Mouse (Mus musculus): ENCODE measurements at regions not wholly inside any gene's neighbourhood (a gene's known extent, or its start where the extent isn't known, plus 50 kb on each side); places are given as distances from the start of the nearest gene placed in this dataset.
A peak's percentile ranks its signal among the peaks of the same experiment; 100 is the strongest.

DNA sequence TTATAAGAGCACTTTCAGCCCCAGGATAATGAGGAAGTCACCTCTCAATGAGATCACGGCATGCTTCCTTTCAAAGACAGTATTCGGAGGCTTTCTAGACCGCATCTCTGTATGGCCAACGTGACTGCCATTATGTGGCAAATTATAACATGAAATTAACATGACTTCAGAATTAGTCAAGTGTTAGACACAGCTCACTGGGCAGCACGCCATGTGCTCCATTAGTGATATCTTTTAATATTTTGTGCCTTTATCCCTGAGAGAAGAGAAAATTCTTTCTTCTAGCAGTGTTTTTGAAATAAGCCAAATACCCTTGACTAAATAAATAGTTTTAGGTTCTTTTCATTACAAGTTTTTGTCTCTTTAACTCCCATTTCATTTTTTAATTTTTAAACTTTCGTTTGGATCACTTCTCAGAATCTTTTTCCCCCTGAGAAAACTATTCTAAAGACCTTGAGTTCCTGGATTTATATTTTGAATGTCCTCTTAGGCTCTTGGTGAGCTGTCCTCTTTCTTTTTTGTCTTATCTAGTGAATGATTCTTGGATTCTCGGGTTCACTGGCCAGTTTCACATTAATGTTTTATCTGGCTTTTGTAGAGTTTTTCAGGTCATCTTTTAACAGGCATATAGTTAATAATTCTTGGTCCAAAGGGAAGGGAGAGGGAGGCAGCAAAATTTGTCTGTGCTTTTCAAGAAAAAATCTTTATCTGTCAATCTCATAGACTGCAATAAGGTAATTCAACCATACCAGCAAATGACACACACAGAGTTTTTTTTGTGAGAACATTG lies 390.9 kb downstream of the Adamts20 start:
- intact Hi-C loops (cut with DNase I; ENCODE audit: low total_unique reads) = no loop called here
- no peak for DNase-seq

DNA sequence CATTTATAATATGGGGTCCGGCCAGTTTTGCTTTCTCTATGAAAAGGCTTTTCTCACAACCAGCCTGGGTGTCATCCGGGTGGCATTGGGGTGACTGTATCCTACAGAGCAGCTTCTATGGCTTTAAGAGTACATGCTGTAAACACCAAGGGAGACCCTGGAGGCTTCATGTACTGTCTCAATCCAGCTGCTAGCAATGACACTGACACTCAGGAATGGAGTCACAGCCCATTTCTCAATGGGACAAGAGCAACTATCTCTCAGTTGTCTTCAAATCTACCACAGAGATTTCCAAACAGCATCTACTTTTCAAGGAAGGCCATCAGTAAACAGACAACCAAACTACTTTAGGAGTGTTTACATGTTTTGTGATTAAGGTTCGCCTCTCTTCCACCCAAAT lies 397.5 kb downstream of the Adamts20 start:
- DNase-seq = no peak
- intact Hi-C loops (cut with DNase I; ENCODE audit: low total_unique reads) = no loop called here

DNA sequence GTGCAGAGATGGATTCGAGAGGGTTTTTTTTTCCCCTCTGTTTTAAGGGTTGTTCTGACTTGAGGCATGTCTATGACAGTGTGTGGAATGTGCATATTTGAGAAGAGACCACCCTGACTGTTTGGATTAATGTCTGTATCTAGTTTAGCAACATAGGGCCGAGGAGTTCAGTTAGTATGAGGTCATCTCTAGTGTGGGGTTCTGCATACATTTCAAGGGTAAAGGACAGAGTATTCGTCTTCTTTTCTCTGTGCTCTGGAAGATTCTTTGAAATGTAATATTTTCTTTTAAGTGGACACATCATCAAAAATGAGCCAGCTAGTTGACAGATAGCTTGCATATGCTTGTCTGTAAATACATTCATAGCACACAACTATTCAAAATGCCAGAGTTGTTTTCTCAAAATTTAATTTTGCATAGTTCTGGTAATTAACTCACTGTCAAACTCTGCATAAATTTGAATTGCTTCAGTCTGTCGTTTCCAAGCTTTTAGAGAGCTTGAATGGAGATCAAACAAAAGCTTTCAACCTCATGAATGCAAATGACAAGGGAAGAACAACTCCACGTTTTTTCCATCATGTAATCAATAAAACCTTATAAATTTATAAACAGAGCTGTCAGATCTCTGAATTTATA lies 415.5 kb downstream of the Adamts20 start:
- DNase-seq = no peak
- intact Hi-C loops (cut with DNase I; ENCODE audit: low total_unique reads) = no loop called here

DNA sequence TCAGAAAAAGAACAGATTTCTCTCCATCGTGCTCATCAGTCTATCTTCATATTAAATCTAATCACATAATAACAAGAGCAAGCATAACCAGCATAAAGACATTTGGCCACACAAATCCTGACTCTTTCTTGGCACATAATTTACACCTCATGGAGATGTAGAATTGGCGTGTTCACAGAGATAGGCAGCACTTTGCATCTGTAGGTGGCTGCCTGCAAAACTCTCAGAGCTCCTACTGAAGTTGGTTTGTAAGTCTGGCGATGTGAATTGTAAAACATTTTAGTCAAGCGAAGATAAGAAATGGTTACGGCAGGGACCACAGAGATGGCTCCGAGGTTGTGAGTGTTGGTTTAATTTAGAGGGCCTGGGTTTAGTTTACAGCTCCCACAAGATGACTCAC lies 419.0 kb downstream of the Adamts20 start:
- intact Hi-C loops (cut with DNase I; ENCODE audit: low total_unique reads) = no loop called here
- DNase-seq = no peak

DNA sequence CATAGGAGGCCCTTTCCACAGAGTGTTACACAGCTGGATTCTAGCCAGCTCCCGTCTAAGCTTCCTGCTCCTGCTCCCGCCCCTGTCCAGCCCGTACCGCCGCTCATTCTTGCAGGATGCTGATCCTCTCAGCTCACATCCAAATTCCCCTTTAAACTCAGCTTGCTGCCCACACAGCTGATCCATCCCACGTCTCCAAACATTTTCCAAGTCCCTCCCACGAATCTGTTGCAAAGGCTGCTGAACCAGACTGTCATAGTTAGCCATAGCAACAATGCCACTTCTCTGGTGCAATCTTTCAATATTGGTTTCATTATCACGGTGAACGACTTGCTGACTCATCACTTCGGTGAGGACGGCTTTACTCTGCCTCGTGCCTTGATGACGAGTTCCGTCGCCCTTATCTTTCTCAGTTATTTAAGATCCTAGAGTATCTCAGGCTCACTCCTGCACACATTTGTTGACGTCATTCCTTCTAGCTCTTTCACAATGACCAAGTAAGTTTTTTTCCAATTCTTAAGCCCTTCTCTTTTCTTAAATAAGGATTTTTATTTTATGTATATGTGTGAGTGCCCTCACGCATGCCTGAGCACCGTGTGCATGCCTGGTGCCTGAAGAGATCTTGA lies 420.0 kb downstream of the Adamts20 start:
- DNase-seq = peak; percentile 16
- intact Hi-C loops (cut with DNase I; ENCODE audit: low total_unique reads) = no loop called here

DNA sequence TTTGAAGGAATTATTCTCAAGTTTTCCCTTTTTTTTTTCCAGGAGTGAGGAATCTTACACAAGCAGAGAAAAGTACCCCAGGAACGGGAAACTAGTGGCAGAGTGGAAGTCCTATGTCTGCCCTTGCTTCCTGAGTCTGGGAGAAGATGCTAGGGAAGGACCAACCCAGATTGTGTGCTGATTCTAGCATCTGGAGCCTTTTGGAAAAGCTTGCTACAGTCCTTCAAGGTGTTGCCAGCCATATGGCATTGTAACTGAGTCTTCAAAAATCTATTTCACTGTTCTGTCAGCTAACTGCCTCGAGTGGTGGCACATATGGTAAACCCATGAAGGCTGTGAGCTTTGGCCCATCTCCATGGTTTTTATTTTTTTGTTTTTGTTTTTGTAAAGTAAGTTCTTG lies 432.3 kb downstream of the Adamts20 start:
- no peak for DNase-seq
- intact Hi-C loops (cut with DNase I; ENCODE audit: low total_unique reads) = no loop called here

DNA sequence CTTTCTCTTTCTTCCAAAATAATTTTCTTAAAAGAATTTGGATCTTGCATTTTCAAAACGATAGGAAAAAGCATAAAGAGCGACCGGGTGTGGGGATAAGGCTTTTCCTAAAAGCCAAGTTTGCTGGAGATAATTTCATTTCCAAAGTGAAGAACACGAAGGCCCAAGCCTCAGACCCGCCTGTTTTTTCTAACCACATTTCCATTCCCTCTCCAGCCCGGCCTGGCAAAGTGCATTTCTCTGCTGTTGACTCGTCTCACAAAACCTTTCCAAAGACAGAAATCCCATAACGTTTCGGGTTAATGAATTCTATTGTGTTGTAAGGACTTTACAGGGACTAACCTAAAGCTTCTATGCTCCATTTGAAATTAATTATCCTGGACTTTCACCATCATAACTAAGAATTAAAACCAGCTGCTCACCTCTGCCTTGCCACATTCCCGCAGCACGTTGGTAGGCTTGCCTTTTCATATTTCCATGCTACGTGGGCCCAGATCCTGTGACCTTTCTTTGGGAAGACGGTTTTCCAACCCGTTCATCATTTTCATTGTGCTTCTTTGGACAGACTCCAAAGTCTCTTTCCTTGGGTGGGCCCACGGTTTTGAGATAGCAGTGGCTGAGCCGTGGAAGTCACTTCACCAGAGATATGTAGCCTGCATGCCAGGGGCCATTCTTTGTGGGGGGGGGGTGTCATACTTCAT lies 430.5 kb upstream of the Prickle1 start:
- intact Hi-C loops (cut with DNase I; ENCODE audit: low total_unique reads) = no loop called here
- peak; percentile 33 for DNase-seq

DNA sequence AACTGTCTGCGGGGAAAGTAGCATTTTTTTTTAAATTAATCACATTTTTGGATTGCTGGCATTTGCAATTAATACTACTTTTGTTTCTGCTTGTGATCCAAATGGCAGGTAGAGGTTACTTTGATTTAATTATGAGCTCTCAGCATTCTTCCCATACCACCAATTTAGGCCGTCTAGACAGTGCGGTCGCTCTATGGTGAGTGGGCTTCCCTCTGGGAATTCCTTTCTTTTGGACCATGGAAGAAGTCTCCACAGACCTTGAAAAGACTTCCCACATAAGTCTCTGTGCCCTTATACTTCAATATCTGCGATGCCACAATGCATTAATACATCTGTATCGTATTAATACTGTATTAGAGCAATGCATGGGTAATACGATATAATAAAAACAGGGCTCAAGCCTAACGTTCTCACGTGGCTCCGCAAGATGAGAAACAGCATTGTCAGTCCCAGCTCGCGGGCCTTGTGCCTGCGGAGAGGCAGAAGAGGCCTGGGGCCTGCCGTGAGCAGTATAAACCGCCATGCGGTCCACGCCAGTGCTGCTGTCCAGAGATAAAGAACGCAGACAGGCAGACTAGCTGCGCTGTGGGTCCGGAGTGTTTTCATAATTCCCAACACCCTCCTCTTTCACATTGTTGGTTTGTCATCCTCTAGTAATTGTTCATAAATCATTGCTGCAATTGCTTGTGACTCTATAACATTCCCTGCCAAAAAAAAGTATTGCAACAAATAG lies 429.7 kb upstream of the Prickle1 start:
- intact Hi-C loops (cut with DNase I; ENCODE audit: low total_unique reads) = no loop called here
- peak; percentile 27 for DNase-seq

DNA sequence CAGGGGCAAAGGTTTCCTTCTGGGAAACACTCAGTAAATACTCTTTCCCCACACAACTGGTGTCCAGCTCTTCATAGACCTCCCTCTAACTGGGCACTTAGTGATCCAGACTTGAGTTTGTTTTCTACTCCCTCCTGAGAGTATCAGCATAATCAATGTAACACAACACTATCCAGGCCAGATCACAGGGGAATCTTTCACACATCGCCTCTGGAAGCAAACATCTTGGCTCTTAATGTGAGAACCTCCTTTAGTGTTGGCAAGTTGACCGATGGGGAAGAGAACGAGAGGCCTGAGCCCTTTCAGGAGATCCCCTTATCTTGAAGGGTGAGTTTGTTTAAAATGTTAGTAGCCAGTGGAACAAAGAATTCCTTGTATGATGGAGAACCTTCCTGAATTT lies 429.1 kb upstream of the Prickle1 start:
- intact Hi-C loops (cut with DNase I; ENCODE audit: low total_unique reads) = no loop called here
- DNase-seq = no peak

DNA sequence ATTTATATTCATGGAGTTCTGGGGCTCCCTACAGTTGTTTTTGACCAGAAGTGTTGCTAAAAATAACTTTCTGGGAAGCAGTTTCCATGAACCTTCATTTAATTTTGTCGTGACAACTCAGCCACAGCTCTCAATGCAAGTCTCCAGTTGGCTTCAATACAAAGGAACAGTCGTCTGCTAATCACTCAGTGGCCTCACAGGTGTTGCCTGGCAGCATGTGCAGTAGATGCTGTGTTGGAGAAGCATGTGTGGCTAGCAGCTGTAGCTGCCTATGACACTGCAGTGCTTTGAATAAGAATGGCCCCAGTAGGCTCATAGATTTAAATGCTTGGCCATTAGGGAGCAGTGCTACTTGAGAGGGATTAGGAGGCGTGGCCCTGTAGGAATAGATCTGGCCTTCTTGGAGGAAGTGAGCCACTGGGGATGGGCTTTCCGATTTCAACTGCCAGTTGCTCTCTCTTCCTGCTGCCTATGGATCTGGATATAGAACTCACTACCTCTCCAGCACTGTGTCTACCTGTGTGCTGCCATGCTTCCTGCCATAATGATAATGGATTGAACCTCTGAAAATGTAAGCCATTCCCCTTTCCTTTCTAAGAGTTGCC lies 428.5 kb upstream of the Prickle1 start:
- DNase-seq = no peak
- intact Hi-C loops (cut with DNase I; ENCODE audit: low total_unique reads) = no loop called here

DNA sequence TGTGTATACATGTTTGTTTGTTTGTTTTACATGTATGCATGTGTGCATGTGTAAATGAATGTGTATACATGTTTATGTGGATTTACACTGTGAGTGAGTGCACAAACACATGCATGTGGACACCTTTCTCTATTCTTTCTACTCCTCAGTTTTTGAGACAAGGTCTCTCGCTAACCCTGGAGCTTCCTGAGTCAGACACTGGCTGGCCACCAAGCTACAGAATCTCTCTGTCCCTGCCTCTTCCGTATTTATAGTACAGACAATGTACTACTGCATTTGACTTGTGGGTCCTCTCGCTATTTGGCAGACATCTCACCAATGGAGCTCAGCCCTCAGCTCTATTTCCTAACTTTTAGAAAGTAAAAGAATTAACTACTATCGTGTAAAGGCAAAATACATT lies 427.8 kb upstream of the Prickle1 start:
- DNase-seq = no peak
- intact Hi-C loops (cut with DNase I; ENCODE audit: low total_unique reads) = no loop called here

DNA sequence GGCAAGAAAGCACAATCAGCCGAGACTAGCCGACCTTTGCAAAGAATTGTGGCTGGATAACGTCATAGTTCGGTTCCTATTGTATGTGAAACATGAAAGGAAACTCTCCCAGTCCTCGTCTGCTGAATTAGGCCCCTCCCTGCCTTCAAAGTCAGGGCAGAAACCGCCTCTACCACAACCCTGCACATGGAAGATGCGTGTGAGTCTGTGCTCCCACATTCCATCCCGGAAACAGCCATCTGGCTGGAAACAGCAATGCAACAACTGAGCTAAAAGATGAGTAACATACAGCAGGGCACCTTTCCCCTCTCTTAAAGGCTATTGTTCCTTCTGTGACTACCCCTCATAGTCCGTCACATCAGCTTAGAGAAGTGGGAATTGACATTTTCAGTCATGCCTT lies 422.1 kb upstream of the Prickle1 start:
- intact Hi-C loops (cut with DNase I; ENCODE audit: low total_unique reads) = no loop called here
- no peak for DNase-seq

DNA sequence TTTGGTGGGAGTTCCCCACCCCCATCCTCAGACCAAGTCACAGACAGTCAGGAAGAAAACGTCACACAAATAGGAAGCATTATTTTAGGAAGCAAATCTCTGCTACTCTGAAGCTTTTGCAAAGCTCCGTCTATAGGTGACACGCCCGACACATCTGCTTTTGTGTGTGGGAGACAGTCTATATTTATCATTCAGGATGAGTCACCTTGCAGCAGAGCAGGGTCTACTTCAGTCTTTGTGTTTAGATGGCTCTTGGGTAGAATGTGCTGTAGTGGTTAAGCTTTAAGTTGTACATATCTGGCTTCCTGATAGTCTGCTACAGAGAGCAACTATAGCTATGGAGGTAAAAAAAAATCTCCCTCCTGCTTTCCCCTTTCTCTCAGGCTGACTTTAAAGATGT lies 415.8 kb upstream of the Prickle1 start:
- intact Hi-C loops (cut with DNase I; ENCODE audit: low total_unique reads) = no loop called here
- DNase-seq = no peak

DNA sequence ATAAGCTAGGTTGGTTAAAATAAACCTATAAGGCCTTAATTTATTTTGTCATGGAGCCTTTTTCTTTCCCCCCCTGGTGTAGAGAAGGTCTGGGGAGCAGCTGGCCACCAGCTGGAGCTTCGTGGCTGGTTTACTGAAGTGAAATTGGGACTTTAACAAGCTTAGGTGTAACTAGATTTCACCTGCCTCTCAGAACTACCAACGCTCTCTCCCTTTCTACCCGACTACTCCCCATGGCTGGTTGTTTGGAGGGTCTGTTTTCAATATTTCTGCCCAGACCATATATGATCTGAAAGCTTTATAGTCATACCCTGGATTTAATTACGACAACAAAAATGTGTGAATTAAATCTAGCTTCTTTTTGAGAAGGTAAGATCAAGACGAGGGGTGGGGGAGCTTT lies 410.4 kb upstream of the Prickle1 start:
- DNase-seq = no peak
- intact Hi-C loops (cut with DNase I; ENCODE audit: low total_unique reads) = no loop called here

DNA sequence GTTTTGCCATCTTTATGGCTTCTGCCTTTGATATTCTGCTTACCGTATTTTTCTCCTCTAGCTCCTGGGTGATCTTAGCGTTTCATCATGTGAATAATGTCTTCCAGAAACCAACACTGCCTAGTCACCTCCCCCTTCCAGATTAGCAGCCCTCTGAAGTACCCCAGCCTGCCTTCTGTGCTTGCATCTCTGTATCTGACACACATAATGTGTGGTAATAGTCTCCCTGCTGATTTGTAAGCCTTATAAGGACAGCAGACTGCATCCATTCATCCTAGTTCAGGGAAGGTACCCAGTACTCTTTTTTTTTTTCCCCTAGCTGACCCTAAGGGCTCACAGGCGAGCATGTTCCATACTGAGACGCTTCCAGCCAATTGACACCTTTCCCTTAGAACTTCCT lies 409.2 kb upstream of the Prickle1 start:
- DNase-seq = no peak
- intact Hi-C loops (cut with DNase I; ENCODE audit: low total_unique reads) = no loop called here

DNA sequence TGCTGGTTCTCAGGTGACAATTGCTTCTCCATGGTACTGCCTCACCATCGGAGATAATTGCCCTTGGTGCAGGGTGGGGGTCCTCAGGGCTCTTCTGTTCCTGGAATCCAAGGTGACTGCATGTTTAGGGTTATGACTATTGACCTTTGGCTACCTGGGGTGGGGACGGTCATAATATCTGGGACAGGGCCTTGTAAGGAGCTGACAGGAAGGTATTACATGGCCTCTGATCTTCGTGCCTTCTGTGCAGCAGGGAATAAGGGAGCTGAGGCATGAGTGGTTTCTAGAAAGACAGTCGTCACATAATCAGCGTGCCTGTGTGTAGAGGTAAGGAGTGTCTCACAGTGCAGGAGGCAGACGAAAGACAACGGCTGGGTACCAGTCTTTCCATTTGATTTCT lies 407.5 kb upstream of the Prickle1 start:
- DNase-seq = no peak
- intact Hi-C loops (cut with DNase I; ENCODE audit: low total_unique reads) = no loop called here

DNA sequence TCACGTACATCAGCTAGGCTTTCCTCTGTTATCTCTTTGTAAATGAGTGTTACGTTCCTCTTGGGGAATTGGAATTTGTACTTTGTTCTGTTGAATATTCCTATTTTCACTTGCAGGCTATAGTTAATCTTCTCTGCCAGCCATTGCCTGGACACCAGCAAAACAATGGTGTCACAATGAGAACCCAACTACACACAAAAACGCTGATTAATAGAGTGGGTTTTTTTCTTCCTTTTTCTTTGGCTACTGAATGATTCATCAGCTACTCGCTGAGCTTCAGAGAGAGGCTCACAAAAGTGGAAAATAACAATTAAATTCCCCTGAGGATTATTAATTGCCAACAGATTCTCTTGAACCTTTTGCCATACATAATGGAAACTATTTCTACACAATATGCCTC lies 398.9 kb upstream of the Prickle1 start:
- DNase-seq = no peak
- intact Hi-C loops (cut with DNase I; ENCODE audit: low total_unique reads) = no loop called here

DNA sequence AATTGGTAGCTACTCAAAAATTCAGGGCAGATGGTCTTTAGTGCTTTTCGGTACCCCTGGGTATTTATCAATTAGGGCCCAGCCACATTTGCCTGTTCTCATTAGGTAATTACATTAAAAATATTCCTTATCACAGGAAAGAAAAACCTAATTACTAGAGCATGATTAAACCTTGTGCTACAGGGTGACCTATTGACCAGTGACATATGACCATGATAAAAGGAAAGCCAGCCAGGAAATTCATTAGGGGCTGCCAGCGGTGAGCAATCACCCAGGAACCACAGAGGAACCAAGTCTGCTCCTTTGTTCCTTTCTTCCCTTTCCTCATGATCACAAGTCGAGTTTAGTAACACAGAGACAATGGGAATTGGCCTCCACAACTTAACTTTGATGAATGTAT lies 394.4 kb upstream of the Prickle1 start:
- intact Hi-C loops (cut with DNase I; ENCODE audit: low total_unique reads) = no loop called here
- DNase-seq = no peak

DNA sequence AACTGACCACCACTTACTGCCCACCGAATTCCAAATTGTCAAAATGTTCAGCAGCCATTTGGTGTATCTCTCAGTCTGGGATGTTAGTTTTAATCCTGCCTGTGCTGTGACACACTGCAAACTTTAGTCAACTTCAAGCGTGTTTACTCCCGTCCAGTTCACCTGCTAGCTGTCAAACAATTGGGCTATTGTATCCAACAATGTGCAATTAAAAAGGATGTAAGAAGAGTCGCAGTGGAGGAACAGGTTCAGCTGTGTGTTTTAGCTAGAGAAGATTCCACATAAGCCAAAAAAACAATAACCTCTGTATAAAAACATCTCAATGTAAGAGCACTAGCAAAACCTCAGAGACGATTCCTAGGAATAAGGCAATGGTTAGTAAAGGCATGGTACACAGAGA lies 392.7 kb upstream of the Prickle1 start:
- intact Hi-C loops (cut with DNase I; ENCODE audit: low total_unique reads) = no loop called here

More for the DNA sequence above, 392.7 kb upstream of the Prickle1 start:
- no peak for DNase-seq

Measured in gastrocnemius, postnatal 14 days (tissue).